ENCODE assay signal across 9 mouse cellular contexts in genomic region chr15:82145408-82145807, GRCm38 (mm10). TPM values are rescaled to one million over a fixed set of nuclear protein-coding genes. Genes with fewer than 3 reads are reported as not detected.
A peak's percentile ranks its signal among the peaks of the same experiment; 100 is the strongest.
DNase-seq lines count a peak whose midpoint lies in the region; ATAC-seq and TF ChIP-seq lines count a peak whose summit lies in the region.
"Had no signal": no experiment of that assay in that cellular context is flagged by ENCODE, and none has a peak within 500 bp of the region (broad histone marks: within the 10 kb centered on the region; RNA-seq: fewer than 3 reads in every experiment).

No protein-coding gene starts in this region.

- no peaks in the 10 kb centered on the region for H3K27me3 ChIP-seq in liver, embryonic 11.5 days (replicated peaks; ENCODE audit: control insufficient read depth, insufficient read depth, low read length)
- no peaks in the 10 kb centered on the region for H3K27me3 ChIP-seq in stomach, postnatal 0 days (ENCODE audit: control insufficient read depth, insufficient read depth, low read length)

- H3K27ac ChIP-seq in liver, embryonic 11.5 days (ENCODE audit: low read depth, low read length) = peak overlapping the region; percentile 78
- H3K27ac ChIP-seq in stomach, postnatal 0 days (replicated peaks) = peak overlapping the region; percentile 98

- no peak overlapping the region for H3K4me3 ChIP-seq in liver, embryonic 11.5 days (ENCODE audit: low read depth, low read length)
- no peak overlapping the region for H3K4me3 ChIP-seq in stomach, postnatal 0 days (ENCODE audit: low read depth, low read length)

- peak; percentile 61 for DNase-seq in cerebellum, adult 9-11 months
- DNase-seq in cerebellum, adult 8-10 months = no peak
- DNase-seq in testis, postnatal 10 days (ENCODE audit: low spot score) = peak; percentile 63
- DNase-seq in testis, postnatal 14 days (ENCODE audit: low spot score) = no peak
- DNase-seq in liver, embryonic 11.5 days (ENCODE audit: low spot score) = no peak
- DNase-seq in stomach, postnatal 0 days (ENCODE audit: low spot score) = no peak
- DNase-seq in adrenal gland, adult 18-20 months (ENCODE audit: low spot score in 2 of 2) = no peak
- no peak for DNase-seq in spleen, adult 18-20 months
- DNase-seq: lung, adult 18-20 months had no signal

- H3K4me1 ChIP-seq in liver, embryonic 11.5 days (replicated peaks; ENCODE audit: control insufficient read depth, insufficient read depth, low read length) = peaks cover 34% of the 10 kb centered on the region
- H3K4me1 ChIP-seq in stomach, postnatal 0 days (replicated peaks; ENCODE audit: control insufficient read depth, insufficient read depth) = 0 out of 2 replicates have a peak, but pooled peaks cover 5% of the 10 kb centered on the region

- no peak for TF ChIP-seq EP300 in stomach, postnatal 0 days (optimal IDR thresholded peaks at IDR 0.05)

- peak overlapping the region; percentile 31; the same call in 1 of the 2 replicates for H3K9ac ChIP-seq in liver, embryonic 11.5 days (ENCODE audit: low read depth, low read length)
- H3K9ac ChIP-seq in stomach, postnatal 0 days (ENCODE audit: low read length) = no peak overlapping the region

- H3K36me3 ChIP-seq in liver, embryonic 11.5 days (ENCODE audit: control insufficient read depth, insufficient read depth, low read length) = peaks cover 4% of the 10 kb centered on the region; the same call in 1 of the 2 replicates
- no peaks in the 10 kb centered on the region for H3K36me3 ChIP-seq in stomach, postnatal 0 days (ENCODE audit: control insufficient read depth, insufficient read depth, low read length)

- no peak for TF ChIP-seq CTCF in stomach, postnatal 0 days (IDR thresholded peaks at IDR 0.05; ENCODE audit: low read depth)

- H3K4me2 ChIP-seq in liver, embryonic 11.5 days = no peak overlapping the region
- H3K4me2 ChIP-seq in stomach, postnatal 0 days (replicated peaks; ENCODE audit: low read depth) = no peak overlapping the region

- 16% methylated on average over 2 of the region's 2 CpGs for WGBS in liver, embryonic 11.5 days
- 38% methylated on average over 2 of the region's 2 CpGs for WGBS in stomach, postnatal 0 days

- no peak for ATAC-seq in liver, embryonic 11.5 days (replicated peaks; ENCODE audit: low FRiP score)
- no peak for ATAC-seq in stomach, postnatal 0 days (ENCODE audit: low FRiP score, low TSS enrichment)

- no peaks in the 10 kb centered on the region for H3K9me3 ChIP-seq in liver, embryonic 11.5 days (ENCODE audit: control insufficient read depth, low read length)
- no peaks in the 10 kb centered on the region for H3K9me3 ChIP-seq in stomach, postnatal 0 days (ENCODE audit: control insufficient read depth, low read length)

RNA-seq across cellular contexts. Expression of gene Srebf2, which starts 1.6 kb away (rescaled TPM):
- polyA plus RNA-seq in liver, embryonic 11.5 days (2014; fragmentation: Nextera tagmentation; extraction: Ambion mirVana) = 99.7 and 101 TPM in 2 replicates
- 119 and 127 TPM in 2 replicates for polyA plus RNA-seq in stomach, postnatal 0 days (2015; fragmentation: Nextera tagmentation; extraction: Ambion mirVana)
- 100 to 1,000 TPM in 1 of 2 experiments, 10 to 100 TPM in 1; 79.3 to 109 TPM for total RNA-seq in adrenal gland, adult 18-20 months (2021)

RNA-seq across cellular contexts. Expression of gene Ccdc134, which starts 17.7 kb away (rescaled TPM):
- polyA plus RNA-seq in liver, embryonic 11.5 days (2014; fragmentation: Nextera tagmentation; extraction: Ambion mirVana) = 17.1 and 17.5 TPM in 2 replicates
- polyA plus RNA-seq in stomach, postnatal 0 days (2015; fragmentation: Nextera tagmentation; extraction: Ambion mirVana) = 8.2 and 8.5 TPM in 2 replicates
- total RNA-seq in adrenal gland, adult 18-20 months (2021) = 1 to 10 TPM; 6.7 to 8.9 TPM

Comparison
In these comparisons a context has a peak if more than half of its experiments do, and no peak if none do; other contexts are left out.
1. DNase-seq: peak in cerebellum, adult 9-11 months (single experiment) and testis, postnatal 10 days (single experiment); none in cerebellum, adult 8-10 months (single experiment), testis, postnatal 14 days (single experiment), liver, embryonic 11.5 days (single experiment), stomach, postnatal 0 days (single experiment), adrenal gland, adult 18-20 months (0 of 2) and spleen, adult 18-20 months (0 of 2).